Mouse (Mus musculus) forebrain, embryonic 16.5 days (tissue): ENCODE data around the gene Fastk. TPM values are rescaled to one million over a fixed set of nuclear protein-coding genes. Genes with fewer than 3 reads are reported as not detected.

Experiments
- ATAC-seq: fragments of 200-750 bp; cut with Nextera tagmentation; 2 replicates; pipeline ENCODE4 v1.8.0; 2017; ENCODE audit warnings: mild to moderate bottlenecking, moderate library complexity
- H3K27ac ChIP-seq: fragments of 300-500 bp; sonication (generic); 2 replicates; pipeline ENCODE4 v1.5.1; 2014; ENCODE audit warnings: low read length, control low read depth
- H3K27me3 ChIP-seq: fragments of 300-500 bp; sonication (generic); replicated peaks from 2 replicates; pipeline ENCODE4 v1.6.1; 2014; ENCODE audit warnings: low read length; ENCODE audit not compliant: control insufficient read depth, insufficient read depth
- H3K36me3 ChIP-seq: fragments of 300-500 bp; sonication (generic); 2 replicates; pipeline ENCODE4 v1.6.1; 2014; ENCODE audit not compliant: control insufficient read depth, insufficient read depth
- H3K4me1 ChIP-seq: fragments of 300-500 bp; sonication (generic); replicated peaks from 2 replicates; pipeline ENCODE4 v1.6.1; 2014; ENCODE audit warnings: low read length; ENCODE audit not compliant: control insufficient read depth, insufficient read depth
- H3K4me2 ChIP-seq: fragments of 300-500 bp; sonication (generic); 2 replicates; pipeline ENCODE4 v1.6.1; 2014; ENCODE audit warnings: mild to moderate bottlenecking, low read length, control low read depth
- H3K4me3 ChIP-seq: fragments of 300-500 bp; sonication (generic); replicated peaks from 2 replicates; pipeline ENCODE4 v1.5.1; 2014; ENCODE audit warnings: mild to moderate bottlenecking, low read length, control low read depth
- H3K9ac ChIP-seq: fragments of 300-500 bp; sonication (generic); replicated peaks from 2 replicates; pipeline ENCODE4 v1.6.1; 2014; ENCODE audit warnings: low read depth, low read length, control low read depth
- H3K9me3 ChIP-seq: fragments of 300-500 bp; sonication (generic); 2 replicates; pipeline ENCODE4 v1.6.1; 2016; ENCODE audit warnings: low read length; ENCODE audit not compliant: control insufficient read depth
- WGBS: fragments of 180-500 bp; shearing (Covaris S2); extraction: QIAGEN DNeasy Blood & Tissue Kit; methylation state at CpG from one replicate; pipeline ENCODE4 v1.1.7; 2014; 5-methylcytosine and 5-hydroxymethylcytosine counted together
- polyA plus RNA-seq: library from polyadenylated mRNA; unstranded; fragments of >200 nt; fragmentation: Nextera tagmentation; extraction: Ambion mirVana; gene quantifications from 2 replicates; pipeline ENCODE4 v1.2.1, GENCODE M21; 2015

Gene Fastk
- polyA plus RNA-seq, 1 experiment from 2014 or later: 96.3 TPM

- 61% methylated on average over 6 of the region's 7 CpGs for WGBS
- Histone ChIP-seq H3K27me3 (peaks cover 36% of the 10 kb centered on the region), H3K9me3 (no peaks in the 10 kb centered on the region), H3K36me3 (no peaks in the 10 kb centered on the region), H3K9ac (no peak overlapping the region), H3K4me2 (no peak overlapping the region), H3K4me3 (no peak overlapping the region), H3K27ac (no peak overlapping the region), H3K4me1 (peaks cover 21% of the 10 kb centered on the region)
- ATAC-seq: no peak
These were observed 56.0 kb downstream of the Fastk start for GRCm38 (mm10) chr5:24389011-24389657.

Other genes starting within 250 kb of the Fastk start
- 4.7 and 6.2 TPM in 2 replicates for gene Kcnh2, start 93.7 kb downstream of the Fastk start, polyA plus RNA-seq
- gene Nos3, start 80.5 kb downstream of the Fastk start, polyA plus RNA-seq: 7.5 and 9.9 TPM in 2 replicates
- 1.8 and 1.9 TPM in 2 replicates for gene Atg9b, start 53.1 kb downstream of the Fastk start, polyA plus RNA-seq
- gene Abcb8, start 51.6 kb downstream of the Fastk start, polyA plus RNA-seq: 46.1 and 58.1 TPM in 2 replicates
- gene Asic3, start 31.9 kb downstream of the Fastk start, polyA plus RNA-seq: 0.14 and 0.36 TPM in 2 replicates
- 106 and 127 TPM in 2 replicates for gene Cdk5, start 21.8 kb downstream of the Fastk start, polyA plus RNA-seq
- gene Slc4a2, start 21.4 kb downstream of the Fastk start, polyA plus RNA-seq: 19.1 and 23.9 TPM in 2 replicates
- gene Tmub1, start 2.6 kb upstream of the Fastk start, polyA plus RNA-seq: 37.3 and 45.4 TPM in 2 replicates
- gene Agap3, start 6.9 kb upstream of the Fastk start, polyA plus RNA-seq: 57.0 and 58.6 TPM in 2 replicates
- gene Gbx1, start 81.9 kb upstream of the Fastk start, polyA plus RNA-seq: 0.45 and 1.3 TPM in 2 replicates
- gene Asb10, start 95.7 kb upstream of the Fastk start, polyA plus RNA-seq: 0.09 and 0.11 TPM in 2 replicates
- gene 4931409K22Rik, start 111.5 kb upstream of the Fastk start, polyA plus RNA-seq: 0.26 and 0.35 TPM in 2 replicates
- gene Abcf2, start 132.2 kb upstream of the Fastk start, polyA plus RNA-seq: 107 and 109 TPM in 2 replicates
- 20.5 and 20.8 TPM in 2 replicates for gene Chpf2, start 141.5 kb upstream of the Fastk start, polyA plus RNA-seq
- 156 and 181 TPM in 2 replicates for gene Smarcd3, start 179.1 kb upstream of the Fastk start, polyA plus RNA-seq
- gene Nub1, start 240.2 kb upstream of the Fastk start, polyA plus RNA-seq: 70.0 and 71.2 TPM in 2 replicates